Mouse (Mus musculus) frontal cortex, adult (tissue): ENCODE data around the gene Th.

Experiments
- ATAC-seq: cut with Nextera tagmentation; 2 replicates; pipeline ENCODE4 v1.9.2; 2017; ENCODE audit warnings: mild to moderate bottlenecking, moderate library complexity, mixed read lengths; ENCODE audit not compliant: low TSS enrichment

Th gene

GRCm38 (mm10) chr7:142931028-142931427 is at the start of gene Th:
TSS of gene Th (minus strand) at chr7:142931128.
- no peak for ATAC-seq

GRCm38 (mm10) chr7:142968809-142969511 is 38.0 kb upstream of the Th start, which contains the start of gene Ascl2:
TSS of gene Ascl2 (minus strand) at chr7:142969264.
- no peak for ATAC-seq

- ATAC-seq, result peak; percentile 82
These were observed 37.2 kb upstream of the Th start for GRCm38 (mm10) chr7:142967884-142968808.

- ATAC-seq, result no peak
These were observed 36.5 kb upstream of the Th start for GRCm38 (mm10) chr7:142967414-142967883.

GRCm38 (mm10) chr7:142959752-142960151 is 28.8 kb upstream of the Th start:
- no peak for ATAC-seq

GRCm38 (mm10) chr7:142958817-142959216 is 27.9 kb upstream of the Th start:
- no peak for ATAC-seq

- no peak for ATAC-seq
These were observed 25.1 kb upstream of the Th start for GRCm38 (mm10) chr7:142956018-142956417.

- no peak for ATAC-seq
These were observed 18.6 kb upstream of the Th start for GRCm38 (mm10) chr7:142949568-142949967.

GRCm38 (mm10) chr7:142937631-142938030 is 6.7 kb upstream of the Th start:
- ATAC-seq, result no peak

- no peak for ATAC-seq
These were observed 4.8 kb upstream of the Th start for GRCm38 (mm10) chr7:142935708-142936107.

- no peak for ATAC-seq
These were observed 1.5 kb upstream of the Th start for GRCm38 (mm10) chr7:142932469-142932868.

GRCm38 (mm10) chr7:142929516-142929915 is 1.4 kb downstream of the Th start:
- ATAC-seq, result no peak

- no peak for ATAC-seq
These were observed 3.6 kb downstream of the Th start for GRCm38 (mm10) chr7:142927293-142927692.

- ATAC-seq, result peak; percentile 52; the same call in 1 of the 2 replicates
These were observed 12.0 kb downstream of the Th start for GRCm38 (mm10) chr7:142918641-142919628.

GRCm38 (mm10) chr7:142917659-142918058 is 13.3 kb downstream of the Th start:
- ATAC-seq, result no peak

GRCm38 (mm10) chr7:142916178-142916577 is 14.8 kb downstream of the Th start:
- ATAC-seq, result no peak

- no peak for ATAC-seq
These were observed 19.2 kb downstream of the Th start for GRCm38 (mm10) chr7:142911682-142912081.

GRCm38 (mm10) chr7:142910104-142910503 is 20.8 kb downstream of the Th start:
- ATAC-seq, result no peak

GRCm38 (mm10) chr7:142909622-142910021 is 21.3 kb downstream of the Th start:
- no peak for ATAC-seq

- no peak for ATAC-seq
These were observed 25.3 kb downstream of the Th start for GRCm38 (mm10) chr7:142905606-142906005.

GRCm38 (mm10) chr7:142904331-142904730 is 26.6 kb downstream of the Th start:
- ATAC-seq, result no peak
